Mouse (Mus musculus): Measurements from ENCODE around the gene Capn1.
A peak's percentile ranks its signal among the peaks of the same experiment; 100 is the strongest.

The Capn1 gene

DNA sequence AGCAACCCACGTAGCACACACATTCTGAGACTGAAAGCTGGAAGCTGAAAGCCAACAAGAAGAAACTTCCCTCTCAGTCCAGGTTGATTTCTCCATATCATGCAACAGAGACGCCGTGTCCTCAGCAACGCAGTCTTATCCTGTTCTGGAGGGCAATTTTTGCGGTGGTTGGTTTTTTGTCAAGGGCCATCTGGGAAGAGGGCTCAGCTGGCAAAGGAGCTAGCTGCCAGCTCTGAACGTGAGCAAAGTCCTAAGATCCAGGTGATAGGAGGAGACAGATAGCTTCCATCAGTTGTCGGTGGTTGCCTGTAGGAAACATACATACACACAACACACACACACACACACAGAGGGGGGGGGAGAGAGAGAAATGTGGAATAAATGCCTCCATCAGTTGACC, 22.6 kb upstream of the Capn1 start:
- no peak for DNase-seq (ENCODE audit: low spot score in 2 of 2)

DNA sequence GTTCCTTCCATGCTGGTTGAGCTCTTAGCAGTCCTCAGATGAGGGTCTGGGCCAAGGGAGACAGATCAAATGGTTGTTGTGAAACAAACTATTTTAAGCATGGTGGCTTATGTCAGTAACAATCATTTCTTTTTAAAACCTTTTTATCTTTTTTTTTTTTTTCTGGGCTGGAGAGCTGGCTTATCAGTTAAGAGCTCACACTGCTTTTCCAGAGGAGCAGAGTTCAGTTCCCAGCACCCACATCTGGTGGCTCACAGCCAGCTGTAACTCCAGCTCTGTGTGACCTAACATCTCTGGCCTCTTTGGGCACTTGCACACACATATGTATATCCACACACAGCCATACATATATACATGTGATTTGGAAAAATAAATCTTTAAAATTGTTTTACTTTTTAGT, 22.0 kb upstream of the Capn1 start:
- no peak for DNase-seq (ENCODE audit: low spot score in 2 of 2)

DNA sequence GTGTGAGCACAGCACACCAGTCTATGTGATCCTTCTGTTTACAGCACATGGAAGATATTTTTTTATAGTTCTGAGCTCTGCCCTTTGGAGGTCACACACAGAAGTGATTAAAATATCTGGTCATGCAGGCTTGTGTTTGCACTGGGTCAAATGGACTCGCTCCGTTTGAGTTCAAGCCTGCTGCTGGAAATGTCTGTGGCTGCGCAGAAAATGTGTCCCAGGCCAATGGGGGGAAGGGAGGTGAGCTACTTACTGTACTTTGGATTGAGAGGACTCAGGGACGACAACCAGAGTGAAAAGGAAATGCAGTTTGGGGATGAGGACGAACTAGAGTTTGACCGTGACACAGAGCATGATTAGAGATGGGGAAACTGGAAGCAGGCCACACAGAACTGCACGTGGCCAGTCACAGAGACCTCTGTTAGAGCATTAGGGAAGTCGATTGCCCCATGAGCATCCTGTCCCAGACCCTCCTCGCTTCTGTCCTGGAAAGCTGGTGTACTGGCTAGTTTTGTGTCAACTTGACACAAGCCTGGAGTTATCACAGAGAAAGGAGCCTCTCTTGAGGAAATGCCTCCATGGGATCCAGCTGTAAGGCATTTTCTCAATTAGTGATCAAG, 20.4 kb upstream of the Capn1 start:
- no peak for DNase-seq (ENCODE audit: low spot score in 2 of 2)

DNA sequence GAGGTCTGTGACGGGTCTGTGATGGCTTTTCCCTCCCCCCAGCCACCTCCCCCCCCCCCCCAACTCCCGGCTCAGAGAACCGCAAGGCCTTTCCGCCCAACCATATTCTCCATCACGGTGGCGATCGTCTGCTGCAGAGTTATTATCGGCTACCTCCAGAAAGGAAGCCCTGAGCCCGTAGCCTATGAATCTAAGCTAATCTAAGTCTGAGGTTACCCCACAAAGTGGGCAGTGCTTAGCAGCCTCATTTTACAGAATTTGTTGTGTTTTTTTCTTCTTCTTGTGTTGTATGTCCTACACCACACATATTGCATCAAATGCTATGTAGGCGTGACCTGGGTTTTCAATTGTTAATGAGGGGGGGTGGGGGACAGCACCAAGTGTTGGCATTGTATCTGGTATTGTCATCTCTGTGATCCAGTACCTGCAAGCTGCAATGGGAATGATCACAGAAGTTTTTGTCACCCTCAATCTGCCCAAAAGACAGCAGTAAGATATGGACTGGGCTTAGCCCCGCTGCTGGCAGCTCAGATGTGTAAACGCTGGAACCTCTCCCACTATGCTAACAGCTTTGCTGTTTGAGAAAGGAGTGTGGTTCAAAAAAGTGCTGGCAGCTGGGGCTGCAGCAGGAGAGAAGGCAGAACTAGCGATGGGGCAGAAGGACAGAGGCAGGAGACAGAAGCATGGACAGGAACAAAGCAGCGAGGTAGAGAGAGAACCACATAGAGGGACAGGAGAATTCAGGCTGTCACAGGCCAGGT, 15.0 kb upstream of the Capn1 start:
- no peak for DNase-seq (ENCODE audit: low spot score in 2 of 2)

DNA sequence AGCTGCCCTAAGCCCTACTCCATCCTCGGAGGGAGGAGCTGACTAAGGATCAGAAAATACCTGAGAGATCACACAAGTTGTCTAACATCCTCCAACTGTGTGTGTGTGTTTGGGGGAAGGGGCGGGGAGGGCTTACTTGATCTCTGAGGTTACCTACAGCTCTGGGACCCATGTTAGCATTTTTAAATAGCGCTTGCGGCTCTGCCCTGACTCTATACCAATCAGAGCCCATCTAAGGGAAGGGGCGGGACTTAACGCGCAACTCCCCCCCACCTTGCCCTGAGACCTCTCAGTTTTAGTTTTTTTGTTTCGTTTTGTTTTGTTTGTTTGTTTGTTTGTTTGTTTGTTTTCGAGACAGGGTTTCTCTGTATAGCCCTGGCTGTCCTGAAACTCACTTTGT, 13.7 kb upstream of the Capn1 start:
- DNase-seq (ENCODE audit: low spot score in 2 of 2): no peak

DNA sequence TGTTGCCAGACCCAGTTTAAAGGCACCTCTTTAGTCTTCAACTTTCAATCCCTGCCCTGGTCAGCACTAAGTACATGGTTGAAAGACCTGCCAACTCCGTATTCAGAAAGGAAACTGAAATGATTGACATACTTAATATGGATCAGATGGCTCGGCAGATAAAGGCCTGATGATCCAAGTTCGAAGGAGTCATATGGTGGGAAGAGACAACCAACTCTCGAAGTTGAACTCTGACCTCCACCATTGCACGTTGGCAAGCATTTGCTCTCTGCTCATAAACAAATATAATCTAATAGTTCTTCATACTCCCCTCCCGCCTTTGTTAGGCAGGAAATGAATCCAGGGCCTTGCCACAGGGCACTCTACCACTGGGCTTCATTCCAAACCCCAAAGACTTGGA, 13.3 kb upstream of the Capn1 start:
- no peak for DNase-seq (ENCODE audit: low spot score in 2 of 2)

DNA sequence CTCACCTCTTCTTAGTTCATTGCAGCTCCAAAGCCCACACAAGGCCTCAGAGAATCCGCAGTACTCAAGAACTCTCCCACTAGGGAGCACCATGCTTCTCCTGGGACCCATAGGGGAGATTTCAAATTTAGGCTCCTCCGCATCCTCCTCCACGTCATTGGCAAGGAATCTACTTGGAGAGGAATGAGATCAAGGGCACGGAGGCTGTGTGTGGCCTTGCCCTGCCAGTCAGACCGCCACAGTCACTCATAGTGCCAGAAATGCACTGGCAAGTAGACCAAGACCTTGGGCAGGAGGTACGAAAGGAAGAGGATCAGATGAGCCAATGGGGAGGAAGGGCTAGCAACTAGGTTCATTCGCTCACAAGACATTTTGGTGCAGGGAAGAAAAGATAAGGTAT, 8.2 kb upstream of the Capn1 start:
- DNase-seq (ENCODE audit: low spot score in 2 of 2): no peak

DNA sequence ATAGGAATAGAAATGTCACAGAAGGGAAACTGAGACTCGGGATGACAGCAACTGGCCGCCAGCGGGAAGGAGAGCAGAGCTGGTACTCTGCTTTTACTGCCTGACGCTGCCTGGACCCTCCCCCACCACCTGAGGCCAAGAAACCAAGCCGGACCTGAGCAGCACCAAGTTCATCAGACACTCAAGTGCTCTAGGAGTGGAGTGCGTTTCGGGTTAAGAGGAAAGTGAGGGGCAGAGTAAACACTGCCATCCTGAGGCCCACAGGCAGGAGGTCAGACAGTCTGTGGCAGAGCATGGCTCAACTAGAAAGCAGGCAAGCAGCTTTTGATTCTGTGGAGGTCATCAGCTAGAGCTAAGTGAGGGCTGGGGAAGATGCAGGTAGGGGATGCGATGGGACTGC, 7.4 kb upstream of the Capn1 start:
- DNase-seq (ENCODE audit: low spot score in 2 of 2): no peak

DNA sequence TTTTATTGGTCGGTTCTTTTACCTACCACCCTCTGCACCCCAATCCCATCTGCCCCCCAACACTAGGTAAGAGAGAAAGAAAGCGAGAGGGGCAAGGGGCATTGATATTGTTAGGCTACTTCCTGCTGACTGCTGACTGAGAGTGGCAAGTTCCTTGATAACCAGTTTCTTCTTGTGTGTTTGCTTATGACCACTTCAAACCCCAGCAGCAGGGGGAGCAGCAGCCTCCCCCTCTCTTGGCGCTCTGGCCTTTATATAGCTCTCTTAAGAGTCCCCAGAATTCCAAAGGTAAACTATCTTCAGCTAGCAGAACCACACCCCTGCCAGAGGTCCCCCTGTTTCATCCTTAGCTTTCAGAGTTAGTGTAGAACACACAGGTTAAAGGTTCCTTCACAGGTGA, 4.6 kb upstream of the Capn1 start:
- no peak for DNase-seq (ENCODE audit: low spot score in 2 of 2)

DNA sequence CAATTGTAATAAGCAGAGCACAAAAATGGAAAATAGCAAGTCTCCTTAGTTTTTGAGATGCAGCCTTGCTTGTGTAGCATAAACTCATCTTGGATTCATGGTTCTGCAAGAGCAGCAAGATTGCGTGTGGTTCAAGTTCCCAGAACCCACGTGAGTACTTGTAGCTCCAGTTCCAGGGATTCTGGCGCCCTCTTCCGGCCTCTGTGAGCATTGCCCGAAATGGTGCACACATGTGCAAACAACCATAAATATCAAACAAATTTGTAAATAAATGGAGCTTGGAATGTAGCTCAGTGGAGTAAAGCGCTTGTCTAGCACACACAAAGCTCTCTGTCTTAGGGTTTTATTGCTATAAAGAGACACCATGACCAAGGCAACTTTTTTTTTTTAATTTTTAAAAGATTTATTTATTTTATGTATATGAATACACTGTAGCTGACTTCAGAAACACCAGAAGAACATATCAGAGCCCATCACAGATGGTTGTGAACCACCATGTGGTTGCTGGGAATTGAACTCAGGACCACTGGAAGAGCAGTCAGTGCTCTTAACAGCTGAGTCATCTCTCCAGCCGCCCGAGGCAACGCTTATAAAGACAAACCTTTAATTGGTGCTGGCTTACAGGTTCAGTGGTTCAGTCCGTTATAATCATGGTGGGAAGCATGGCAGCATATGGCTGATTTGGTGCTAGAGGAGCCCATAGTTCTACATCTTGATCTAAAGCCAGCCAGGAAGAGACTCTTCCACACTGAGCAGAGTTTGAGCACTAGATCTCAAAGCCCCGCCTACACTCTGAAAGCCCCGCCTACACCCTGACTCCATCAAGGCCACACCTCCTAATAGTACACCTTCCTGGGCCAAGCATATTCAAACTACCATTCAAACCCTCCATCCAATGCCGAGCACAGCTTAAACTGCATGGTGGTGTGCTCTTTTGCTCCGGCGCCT, 2.7 kb upstream of the Capn1 start:
- peak; percentile 83 to 89 for DNase-seq (ENCODE audit: low spot score in 2 of 2)

DNA sequence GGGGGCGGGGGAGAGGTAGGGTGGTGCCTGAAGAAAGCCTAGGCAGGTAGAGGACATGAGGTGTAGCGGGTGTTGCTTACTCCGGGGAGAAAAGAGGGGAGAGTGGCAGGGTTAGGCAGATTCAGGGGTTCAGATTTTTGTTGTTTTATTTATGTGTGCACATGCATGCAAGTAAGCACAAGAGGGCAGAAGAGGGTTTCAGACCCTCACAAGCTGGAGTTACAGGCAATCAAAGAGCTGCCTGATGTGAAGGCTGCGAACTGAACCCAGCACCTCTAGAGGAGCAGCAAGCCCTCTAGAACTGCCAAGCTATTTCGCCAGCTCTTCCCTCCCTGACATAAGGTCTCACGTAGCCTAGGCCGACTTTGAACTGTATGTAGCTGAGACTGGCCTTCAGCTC, 835 bp upstream of the Capn1 start:
- no peak for DNase-seq (ENCODE audit: low spot score in 2 of 2)

DNA sequence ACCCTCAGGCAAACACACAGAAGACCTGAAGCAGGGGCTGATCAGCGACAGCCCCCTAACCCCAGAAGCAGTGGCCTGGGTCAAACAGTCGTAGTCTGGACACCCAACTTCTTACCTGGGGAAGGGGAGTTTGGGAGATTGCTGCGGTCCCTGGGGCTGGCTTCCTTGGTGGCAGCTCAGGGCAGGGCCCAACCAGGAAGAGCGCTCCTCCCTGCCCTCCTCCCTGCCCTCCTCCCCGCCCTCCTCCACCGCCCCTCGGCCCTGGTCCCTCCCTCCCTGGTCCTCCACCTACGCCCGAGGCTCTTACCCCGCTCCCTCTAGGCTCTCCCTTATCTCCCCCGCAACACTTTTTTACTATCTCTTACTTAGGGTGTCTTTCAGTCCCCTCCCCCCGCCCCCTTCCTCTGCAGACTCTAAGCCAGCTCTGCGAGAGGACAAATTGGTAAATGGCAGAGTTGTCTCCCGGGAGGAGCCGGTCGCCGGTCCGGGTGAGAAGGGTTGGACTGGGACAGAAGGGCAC, 646 bp downstream of the Capn1 start:
- no peak for DNase-seq (ENCODE audit: low spot score in 2 of 2)

DNA sequence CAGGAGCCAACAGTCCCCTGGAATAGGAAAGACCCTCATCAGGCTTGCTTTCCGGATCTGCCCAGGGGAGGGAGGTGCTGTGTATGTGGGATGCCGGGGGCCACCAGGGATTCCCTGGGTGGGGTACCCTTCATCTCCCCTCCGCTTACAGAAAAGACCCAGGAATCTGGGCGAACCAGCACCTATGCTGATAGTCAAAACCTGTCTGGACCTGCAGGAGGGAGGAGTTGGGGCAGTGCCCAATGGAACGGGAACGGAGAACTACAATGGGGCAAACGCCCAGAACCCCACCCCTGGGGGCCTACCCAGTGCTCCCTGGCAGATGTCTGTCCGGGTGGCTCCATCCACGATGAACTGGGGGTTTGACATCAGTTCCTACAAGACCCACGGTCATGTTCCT, 2.0 kb downstream of the Capn1 start:
- DNase-seq (ENCODE audit: low spot score in 2 of 2): no peak

DNA sequence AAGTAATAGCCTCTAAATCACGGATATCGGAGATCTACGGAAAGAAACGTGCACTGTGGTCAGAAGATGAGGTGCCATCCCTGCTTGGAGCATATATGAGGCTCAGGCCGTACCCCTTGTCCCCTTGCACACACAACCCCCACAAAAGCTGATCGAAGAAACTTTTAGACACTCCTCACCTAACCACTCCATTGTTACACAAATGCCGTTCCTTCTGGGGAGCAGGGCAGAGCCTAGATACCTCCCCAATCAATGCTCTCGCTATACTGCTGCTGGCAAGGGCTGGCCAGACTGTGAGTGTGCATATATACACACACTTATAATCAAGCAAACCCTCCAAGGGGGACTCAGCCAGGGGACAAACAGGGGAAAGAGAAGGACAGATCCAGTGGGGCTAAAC, 6.6 kb downstream of the Capn1 start:
- DNase-seq (ENCODE audit: low spot score in 2 of 2): no peak

DNA sequence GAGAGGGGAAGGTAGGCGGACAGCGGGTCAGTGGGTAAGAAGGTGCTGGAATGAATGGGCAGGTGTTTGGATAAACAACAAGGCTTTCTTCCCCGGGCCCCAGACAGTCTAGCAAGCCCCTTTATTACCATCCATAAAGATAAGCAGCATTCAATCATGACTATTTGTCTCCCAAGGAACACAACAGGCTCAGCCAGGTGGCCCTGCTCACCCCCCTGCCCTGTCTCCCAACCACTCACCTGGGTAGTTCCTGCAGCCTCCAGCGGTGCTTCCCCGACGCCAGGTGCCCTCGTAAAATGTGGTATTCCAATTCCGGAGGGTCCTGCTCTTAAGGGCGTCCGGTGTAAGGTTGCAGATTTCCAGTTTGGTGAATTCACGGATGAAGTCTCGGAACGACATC, 8.7 kb downstream of the Capn1 start:
- no peak for DNase-seq (ENCODE audit: low spot score in 2 of 2)

DNA sequence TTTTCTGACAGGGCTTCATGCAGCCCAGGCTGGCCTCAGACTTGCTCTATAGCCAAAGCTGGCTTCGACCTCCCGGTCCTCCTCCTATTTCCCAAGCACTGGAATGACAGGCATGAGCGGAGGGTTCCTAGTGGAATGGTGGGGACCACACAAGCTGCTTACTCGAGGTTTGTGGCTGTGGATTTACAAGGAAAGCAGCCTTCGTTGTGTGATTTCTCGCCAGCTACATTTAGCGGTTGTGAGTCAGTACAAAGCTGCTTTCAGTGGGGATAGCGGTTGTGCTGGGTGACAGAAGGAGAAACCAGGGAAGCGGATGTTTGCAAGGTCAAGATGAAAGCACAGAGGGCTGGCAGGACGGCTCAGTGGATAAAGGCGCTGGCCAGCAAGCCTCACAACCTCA, 10.2 kb downstream of the Capn1 start:
- no peak for DNase-seq (ENCODE audit: low spot score in 2 of 2)

DNA sequence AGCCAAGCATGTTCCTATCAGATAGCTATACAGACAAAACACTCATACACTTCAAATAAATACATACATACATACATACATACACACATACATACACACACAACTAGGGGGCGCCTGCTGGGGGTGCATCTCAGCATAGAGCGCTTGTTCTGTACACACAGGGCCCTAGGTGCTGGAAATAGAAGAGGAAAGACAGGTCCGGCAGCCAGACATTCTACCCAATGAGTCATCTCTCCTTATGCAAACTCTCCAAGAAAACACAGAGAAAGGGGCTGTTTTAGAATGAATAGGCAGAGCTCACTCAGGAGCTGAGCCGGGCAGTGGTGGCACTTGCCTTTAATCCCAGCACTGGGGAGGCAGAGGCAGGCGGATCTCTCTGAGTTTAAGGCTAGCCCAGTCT, 15.7 kb downstream of the Capn1 start:
- DNase-seq (ENCODE audit: low spot score in 2 of 2): no peak

DNA sequence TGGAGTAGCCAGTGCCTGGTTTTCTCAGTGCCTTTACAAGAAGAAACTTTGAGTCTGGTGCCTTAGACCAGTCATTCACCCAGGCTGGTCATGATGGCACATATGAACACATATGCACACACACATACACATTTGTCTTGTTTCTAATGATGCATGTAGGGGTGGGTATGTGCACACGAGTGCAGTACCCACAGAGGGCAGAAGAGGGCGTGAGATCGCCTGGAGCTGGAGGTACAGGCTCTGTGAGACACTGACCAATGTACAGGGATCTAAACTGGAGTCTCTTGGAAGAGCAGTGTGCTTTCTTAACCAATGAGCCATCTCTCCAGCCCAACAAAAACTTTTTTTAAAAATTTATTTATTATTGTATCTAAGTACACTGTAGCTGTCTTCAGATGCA, 17.5 kb downstream of the Capn1 start:
- no peak for DNase-seq (ENCODE audit: low spot score in 2 of 2)

DNA sequence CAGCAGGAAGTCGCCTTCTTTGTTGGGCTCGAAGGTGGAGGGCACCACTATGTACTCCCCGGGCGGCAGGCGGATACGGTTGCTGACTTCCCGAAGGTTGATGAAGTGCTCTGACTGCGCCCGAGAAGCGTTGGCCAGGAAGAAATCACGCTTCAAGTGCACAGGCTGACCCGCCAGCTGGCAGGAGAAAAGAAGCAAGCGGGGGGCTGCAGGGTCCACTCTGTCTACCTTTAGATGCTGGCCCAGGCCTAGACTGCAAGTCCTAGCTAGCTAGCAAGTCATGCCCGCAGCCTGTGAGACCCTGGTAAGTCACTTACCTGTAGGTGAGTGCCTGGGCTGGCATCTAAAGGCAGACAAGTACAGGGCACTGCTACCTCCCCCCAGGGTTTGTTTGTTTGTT, 21.0 kb downstream of the Capn1 start:
- DNase-seq (ENCODE audit: low spot score in 2 of 2): no peak

DNA sequence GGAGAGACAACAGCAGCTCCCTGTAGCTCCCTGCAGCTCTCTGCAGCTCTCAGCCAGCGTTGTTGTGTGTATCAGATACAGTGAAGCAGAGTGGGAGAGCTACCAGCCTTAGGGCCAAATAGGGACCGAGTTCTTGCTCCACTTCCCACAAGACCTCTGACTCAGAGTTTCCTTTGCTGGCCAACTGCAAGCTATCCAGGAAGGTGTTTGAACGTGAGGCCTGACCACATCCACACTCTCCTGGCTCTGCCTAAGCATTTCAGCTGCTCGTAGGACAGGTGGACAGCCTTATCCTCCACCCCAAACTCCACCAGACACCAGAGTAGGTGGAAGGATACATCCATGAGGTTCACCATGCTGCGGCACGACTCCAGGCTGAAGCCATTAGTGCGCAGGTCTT, 23.7 kb downstream of the Capn1 start:
- no peak for DNase-seq (ENCODE audit: low spot score in 2 of 2)

DNA sequence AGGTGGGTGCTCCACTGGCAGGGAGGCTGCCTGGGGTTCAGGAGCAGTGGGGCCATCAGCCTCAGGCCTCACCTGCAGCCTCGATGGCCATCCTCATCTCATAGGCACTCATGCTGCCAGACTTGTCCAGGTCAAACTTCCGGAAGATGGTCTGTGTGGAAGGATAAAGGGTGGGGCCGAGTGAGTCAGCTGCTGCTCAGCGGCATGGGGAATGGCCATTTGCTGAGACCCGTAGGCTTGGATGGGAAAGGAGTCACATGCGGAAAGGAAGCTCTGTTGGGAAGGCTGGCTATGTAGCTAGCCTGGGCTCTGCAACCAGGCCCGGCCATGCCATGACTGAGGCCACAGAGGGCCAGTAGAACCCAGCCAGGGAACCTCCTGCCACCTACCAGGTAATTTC, 24.2 kb downstream of the Capn1 start:
- no peak for DNase-seq (ENCODE audit: low spot score in 2 of 2)

DNA sequence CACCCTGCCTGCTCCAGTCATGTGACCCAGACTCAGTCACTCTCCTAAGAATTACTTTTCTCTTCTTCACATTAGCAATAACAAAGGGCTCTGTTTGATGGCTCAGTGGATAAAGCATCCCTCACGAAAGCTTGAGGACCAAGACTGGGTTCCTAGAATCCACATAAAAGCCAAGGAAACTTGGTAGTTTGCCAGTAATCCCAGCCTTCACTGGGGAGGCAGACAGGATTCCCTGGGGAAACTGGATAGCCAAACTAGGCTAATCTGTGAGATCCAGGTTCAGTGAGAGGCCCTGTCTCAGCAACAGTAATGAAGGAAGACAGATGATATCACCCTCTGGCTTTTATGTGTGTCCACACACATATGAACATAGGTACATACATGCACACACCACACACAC, 24.8 kb downstream of the Capn1 start:
- DNase-seq (ENCODE audit: low spot score in 2 of 2): no peak

DNA sequence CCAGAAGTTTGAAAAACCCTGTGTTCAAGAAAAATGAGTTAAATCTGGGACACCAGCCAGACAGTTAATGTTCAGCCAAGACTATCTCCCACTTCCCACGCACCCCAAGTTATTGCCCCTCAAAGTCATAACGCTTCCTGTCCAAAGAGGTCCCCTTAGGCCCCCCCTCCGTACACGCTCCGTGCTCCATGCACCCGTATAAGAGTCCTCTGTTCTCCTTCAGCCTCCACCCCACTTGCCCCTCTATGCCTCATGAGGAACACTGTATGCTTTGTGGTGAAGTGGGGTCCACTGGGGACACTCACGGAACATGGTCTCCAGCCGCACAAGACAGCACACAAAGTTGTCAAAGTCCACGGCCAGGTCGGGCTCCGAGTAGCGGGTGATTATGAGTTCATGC, 25.7 kb downstream of the Capn1 start:
- DNase-seq (ENCODE audit: low spot score in 2 of 2): no peak

All from right cerebral cortex, postnatal 10 days (tissue).